In the genomic region with DNA sequence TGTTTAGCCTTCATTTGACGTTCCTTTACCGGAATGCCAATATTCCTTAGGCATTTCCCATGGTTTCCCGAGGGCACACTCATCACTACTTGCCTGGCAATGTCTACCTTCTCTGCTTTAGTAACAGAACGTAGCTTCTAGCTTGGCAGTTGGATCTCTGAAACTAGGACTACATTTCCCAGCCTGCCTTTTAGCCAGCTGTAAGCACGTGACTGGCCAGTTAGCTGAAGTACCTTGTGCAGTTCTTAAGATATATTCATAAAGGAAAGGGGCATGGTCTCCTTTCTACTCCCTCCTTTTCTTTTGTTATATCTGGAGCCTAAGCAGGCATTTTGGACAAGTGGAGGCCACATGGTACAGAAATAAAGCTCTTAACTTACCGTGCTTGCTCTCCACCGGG, we compare ENCODE assay signal across 14 mouse cellular contexts.
"Had no signal": no experiment of that assay in that cellular context is flagged by ENCODE, and none has a peak within 500 bp of the region (broad histone marks: within the 10 kb centered on the region; RNA-seq: fewer than 3 reads in every experiment).

No protein-coding gene starts in this region.

- H3K4me2 ChIP-seq: kidney, embryonic 15.5 days; limb, embryonic 13.5 days; liver, embryonic 15.5 days; midbrain, embryonic 12.5 days; stomach, embryonic 15.5 days had no signal

- H3K4me1 ChIP-seq: kidney, embryonic 15.5 days; limb, embryonic 13.5 days; liver, embryonic 15.5 days; megakaryocyte, embryonic 14.5 days; midbrain, embryonic 12.5 days; stomach, embryonic 15.5 days had no signal

- H3K9ac ChIP-seq: kidney, embryonic 15.5 days; limb, embryonic 13.5 days; liver, embryonic 15.5 days; midbrain, embryonic 12.5 days; stomach, embryonic 15.5 days had no signal

- H3K36me3 ChIP-seq: kidney, embryonic 15.5 days; limb, embryonic 13.5 days; liver, embryonic 15.5 days; midbrain, embryonic 12.5 days; stomach, embryonic 15.5 days had no signal

- H3K9me3 ChIP-seq: kidney, embryonic 15.5 days; limb, embryonic 13.5 days; liver, embryonic 15.5 days; megakaryocyte, embryonic 14.5 days; midbrain, embryonic 12.5 days; stomach, embryonic 15.5 days had no signal

- H3K4me3 ChIP-seq: kidney, embryonic 15.5 days; limb, embryonic 13.5 days; liver, embryonic 15.5 days; megakaryocyte, embryonic 14.5 days; midbrain, embryonic 12.5 days; stomach, embryonic 15.5 days had no signal

- H3K27ac ChIP-seq: kidney, embryonic 15.5 days; limb, embryonic 13.5 days; liver, embryonic 15.5 days; macrophage; midbrain, embryonic 12.5 days; stomach, embryonic 15.5 days had no signal

- H3K27me3 ChIP-seq: kidney, embryonic 15.5 days; limb, embryonic 13.5 days; liver, embryonic 15.5 days; midbrain, embryonic 12.5 days; stomach, embryonic 15.5 days had no signal

- DNase-seq: kidney, postnatal 14 days; left cerebral cortex, postnatal 4 days; lung, adult 2 months; lung, postnatal 10 days; right cerebral cortex, postnatal 14 days; thymus, adult 2 months; thymus, postnatal 25 days had no signal
